Mouse (Mus musculus): ENCODE measurements around the gene Ylpm1. TPM values are rescaled to one million over a fixed set of nuclear protein-coding genes. Genes with fewer than 3 reads are reported as not detected.

The Ylpm1 gene
- polyA plus RNA-seq (2015; fragmentation: Nextera tagmentation; extraction: Ambion mirVana), result 5.4 and 6.2 TPM in 2 replicates

DNA sequence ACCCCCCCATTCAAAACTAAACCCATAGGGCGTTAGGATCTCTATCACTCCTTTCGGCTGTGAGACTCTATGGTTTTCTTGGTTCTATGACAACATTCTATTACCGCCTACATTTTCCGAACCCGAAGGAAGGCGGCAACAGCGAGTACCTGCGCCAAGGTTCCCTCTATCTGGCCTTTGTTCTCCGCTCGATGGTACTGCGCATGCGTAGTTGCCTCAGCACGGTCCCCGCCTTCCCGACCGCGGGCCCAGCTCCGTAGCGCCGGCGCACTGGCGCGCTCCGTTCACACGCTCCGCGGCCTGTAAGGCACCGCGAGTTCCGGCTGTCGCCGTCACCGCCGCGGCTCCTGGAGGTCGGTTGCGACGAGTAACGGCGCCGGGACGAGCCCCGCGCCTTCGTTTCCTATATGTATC, at the start of gene Ylpm1:
Gene Ylpm1, plus strand, starts transcription at position 239 of the 414 bp plus-strand sequence.
- Histone ChIP-seq H3K27me3 (ENCODE audit: insufficient read depth, low read length) (no peaks in the 10 kb centered on the region), H3K9ac (replicated peaks) (peak within 1 kb of the TSS; percentile 93), H3K27ac (ENCODE audit: low read depth) (peak within 1 kb of the TSS; percentile 89), H3K9me3 (ENCODE audit: low read length) (no peaks in the 10 kb centered on the region), H3K36me3 (replicated peaks; ENCODE audit: insufficient read depth, low read length) (no peaks in the 10 kb centered on the region), H3K4me2 (ENCODE audit: low read depth, low read length) (peak within 1 kb of the TSS; percentile 94), H3K4me1 (ENCODE audit: insufficient read depth) (peaks cover 23% of the 10 kb centered on the region), H3K4me3 (ENCODE audit: low read depth, low read length) (peak within 1 kb of the TSS; percentile 94)
- peak; percentile 96 for DNase-seq
- ATAC-seq, result peak; percentile 99
- TF ChIP-seq EP300 (IDR thresholded peaks at IDR 0.05; ENCODE audit: low read depth) (peak; percentile 37; the same call in 1 of the 2 replicates), CTCF (IDR thresholded peaks at IDR 0.05; ENCODE audit: low read depth) (peak; percentile 74)
- under 1% methylated on average over 45 of the region's 45 CpGs for WGBS (ENCODE audit: insufficient replicate concordance)

DNA sequence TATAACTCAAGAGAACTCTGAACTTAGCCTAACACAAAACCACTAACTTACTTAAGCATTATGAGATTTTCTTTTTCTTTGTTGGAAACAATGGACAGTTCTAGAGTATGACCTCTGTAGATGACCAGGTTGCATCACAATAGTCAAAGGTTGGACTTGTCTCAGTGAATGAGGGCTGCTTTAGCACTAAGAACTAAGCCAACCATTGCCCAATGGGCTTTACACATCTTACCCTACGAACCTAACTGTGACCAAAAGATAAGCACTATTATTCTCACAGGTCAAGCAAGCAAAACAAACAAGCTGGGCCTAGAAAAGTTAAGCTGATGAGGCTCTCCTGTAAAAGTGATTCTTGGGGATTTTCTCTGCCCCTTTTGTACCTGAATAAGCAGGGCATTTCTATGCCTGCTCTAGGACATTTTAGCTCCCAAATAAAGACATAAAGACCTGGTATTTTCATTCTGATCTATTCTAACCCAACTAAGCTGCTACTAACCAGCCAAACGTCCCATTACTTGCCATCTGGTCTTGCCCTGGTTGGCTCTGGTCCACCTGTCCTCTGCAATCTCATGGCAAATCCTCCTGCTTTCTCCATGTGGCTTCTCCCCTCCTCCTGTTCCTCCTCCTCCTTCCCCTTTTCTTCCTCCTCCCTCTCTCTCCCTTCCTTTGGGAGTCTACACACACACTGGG, 48.1 kb upstream of the Ylpm1 start:
- Histone ChIP-seq H3K4me2 (ENCODE audit: low read depth, low read length) (no peak overlapping the region), H3K9ac (replicated peaks) (no peak overlapping the region), H3K4me3 (ENCODE audit: low read depth, low read length) (no peak overlapping the region), H3K9me3 (ENCODE audit: low read length) (no peaks in the 10 kb centered on the region), H3K4me1 (ENCODE audit: insufficient read depth) (peaks cover 14% of the 10 kb centered on the region), H3K27ac (ENCODE audit: low read depth) (no peak overlapping the region), H3K27me3 (ENCODE audit: insufficient read depth, low read length) (no peaks in the 10 kb centered on the region), H3K36me3 (replicated peaks; ENCODE audit: insufficient read depth, low read length) (peaks cover 42% of the 10 kb centered on the region)
- DNase-seq, result no peak
- ATAC-seq, result 0 out of 2 replicates have a peak, but pooled peaks have one; percentile 19
- TF ChIP-seq EP300 (IDR thresholded peaks at IDR 0.05; ENCODE audit: low read depth) (no peak), CTCF (IDR thresholded peaks at IDR 0.05; ENCODE audit: low read depth) (no peak)
- WGBS (ENCODE audit: insufficient replicate concordance), result 64% methylated on average over 2 of the region's 2 CpGs

DNA sequence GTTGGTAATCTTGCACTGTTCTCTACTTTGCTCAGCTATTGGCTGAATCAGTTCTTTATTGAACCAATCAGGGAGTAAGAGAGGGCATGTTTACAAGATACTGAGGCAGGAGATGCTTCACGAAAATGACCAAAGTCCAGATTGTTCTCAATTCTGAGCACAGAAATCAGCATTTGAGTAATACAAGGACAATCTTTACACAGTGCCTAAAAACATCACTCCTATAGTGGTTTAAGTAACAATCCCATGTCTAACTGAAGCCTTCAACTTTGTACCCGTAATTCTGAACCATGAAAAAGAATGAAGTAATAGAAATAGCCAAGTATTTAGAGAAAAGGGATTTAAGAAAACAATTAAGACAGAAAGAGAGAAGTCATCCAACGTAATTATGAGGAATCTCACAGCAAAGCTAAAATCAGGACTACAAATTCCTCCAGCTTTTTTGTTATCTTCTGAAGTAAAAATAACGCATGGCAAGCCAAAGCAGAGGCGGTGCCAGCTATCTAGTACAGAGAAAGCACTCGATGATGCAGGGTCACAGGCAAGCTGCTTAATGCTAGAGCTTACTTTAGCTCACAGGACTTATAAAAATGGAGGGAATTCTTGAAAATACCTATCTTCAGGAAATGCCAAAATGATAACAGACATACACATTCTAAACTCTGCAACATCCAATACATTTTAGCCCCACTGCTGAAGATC, 47.4 kb upstream of the Ylpm1 start:
- no peak for DNase-seq
- ATAC-seq, result no peak
- Histone ChIP-seq H3K36me3 (replicated peaks; ENCODE audit: insufficient read depth, low read length) (peaks cover 35% of the 10 kb centered on the region), H3K9ac (replicated peaks) (no peak overlapping the region), H3K4me1 (ENCODE audit: insufficient read depth) (peaks cover 14% of the 10 kb centered on the region), H3K27ac (ENCODE audit: low read depth) (no peak overlapping the region), H3K27me3 (ENCODE audit: insufficient read depth, low read length) (no peaks in the 10 kb centered on the region), H3K4me3 (ENCODE audit: low read depth, low read length) (no peak overlapping the region), H3K4me2 (ENCODE audit: low read depth, low read length) (no peak overlapping the region), H3K9me3 (ENCODE audit: low read length) (no peaks in the 10 kb centered on the region)
- WGBS (ENCODE audit: insufficient replicate concordance), result 81% methylated on average over 6 of the region's 6 CpGs
- TF ChIP-seq EP300 (IDR thresholded peaks at IDR 0.05; ENCODE audit: low read depth) (no peak), CTCF (IDR thresholded peaks at IDR 0.05; ENCODE audit: low read depth) (no peak)

DNA sequence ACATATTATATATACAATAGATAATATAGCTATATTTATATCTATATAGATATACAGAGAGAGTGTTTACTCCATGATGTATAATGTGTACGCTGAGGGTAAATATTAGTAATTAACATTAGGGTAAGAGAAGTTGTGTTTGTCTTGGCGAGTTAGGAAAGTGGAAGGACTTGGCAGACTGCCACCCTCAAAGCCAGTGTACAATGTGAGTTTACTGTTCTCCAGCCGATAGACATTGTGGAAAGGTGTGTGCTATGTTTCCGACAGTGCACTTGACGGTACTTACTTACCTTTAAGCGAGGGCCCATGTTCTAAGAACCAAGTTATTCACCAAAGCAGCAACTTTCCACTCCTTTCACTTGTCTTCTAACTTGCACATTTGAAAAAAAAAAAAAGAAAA, 45.4 kb upstream of the Ylpm1 start:
- Histone ChIP-seq H3K4me1 (ENCODE audit: insufficient read depth) (peaks cover 10% of the 10 kb centered on the region; the same call in 1 of the 2 replicates), H3K4me3 (ENCODE audit: low read depth, low read length) (no peak overlapping the region), H3K27me3 (ENCODE audit: insufficient read depth, low read length) (no peaks in the 10 kb centered on the region), H3K9ac (replicated peaks) (no peak overlapping the region), H3K36me3 (replicated peaks; ENCODE audit: insufficient read depth, low read length) (peaks cover 30% of the 10 kb centered on the region), H3K27ac (ENCODE audit: low read depth) (no peak overlapping the region), H3K4me2 (ENCODE audit: low read depth, low read length) (no peak overlapping the region), H3K9me3 (ENCODE audit: low read length) (no peaks in the 10 kb centered on the region)
- DNase-seq, result peak; percentile 58
- WGBS (ENCODE audit: insufficient replicate concordance), result 67% methylated on average over 6 of the region's 6 CpGs
- ATAC-seq, result no peak
- no peak for TF ChIP-seq EP300 (IDR thresholded peaks at IDR 0.05; ENCODE audit: low read depth)
- no peak for TF ChIP-seq CTCF (IDR thresholded peaks at IDR 0.05; ENCODE audit: low read depth)

DNA sequence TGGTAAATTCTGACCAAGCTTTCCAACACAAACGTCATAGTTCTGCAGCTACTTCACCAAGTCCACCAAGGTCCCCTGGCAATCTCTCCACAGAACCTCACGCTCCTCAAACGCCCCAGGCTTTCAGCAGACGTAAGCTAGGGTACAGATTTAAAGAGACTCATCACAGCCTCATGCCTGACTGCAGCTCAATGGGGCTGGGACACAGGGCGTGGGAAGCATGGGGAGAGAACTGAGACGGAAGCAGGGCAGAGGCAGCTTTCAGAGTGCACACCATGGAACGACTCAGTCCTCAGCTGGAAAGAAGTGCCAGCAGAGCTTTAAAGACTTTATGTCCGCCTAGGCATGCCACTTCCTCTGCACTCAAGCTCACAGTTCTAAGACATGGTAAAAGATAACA, 44.6 kb upstream of the Ylpm1 start:
- H3K27me3 ChIP-seq (ENCODE audit: insufficient read depth, low read length), result no peaks in the 10 kb centered on the region
- H3K4me2 ChIP-seq (ENCODE audit: low read depth, low read length), result no peak overlapping the region
- H3K9me3 ChIP-seq (ENCODE audit: low read length), result no peaks in the 10 kb centered on the region
- peak overlapping the region; percentile 8; the same call in 1 of the 2 replicates for H3K27ac ChIP-seq (ENCODE audit: low read depth)
- peaks cover 30% of the 10 kb centered on the region; the same call in 1 of the 2 replicates for H3K36me3 ChIP-seq (replicated peaks; ENCODE audit: insufficient read depth, low read length)
- no peak overlapping the region for H3K9ac ChIP-seq (replicated peaks)
- H3K4me3 ChIP-seq (ENCODE audit: low read depth, low read length), result no peak overlapping the region
- TF ChIP-seq CTCF (IDR thresholded peaks at IDR 0.05; ENCODE audit: low read depth) (no peak), EP300 (IDR thresholded peaks at IDR 0.05; ENCODE audit: low read depth) (no peak)
- H3K4me1 ChIP-seq (ENCODE audit: insufficient read depth), result peaks cover 10% of the 10 kb centered on the region; the same call in 1 of the 2 replicates
- 70% methylated on average over 8 of the region's 8 CpGs for WGBS (ENCODE audit: insufficient replicate concordance)
- DNase-seq (no peak), ATAC-seq (no peak)

DNA sequence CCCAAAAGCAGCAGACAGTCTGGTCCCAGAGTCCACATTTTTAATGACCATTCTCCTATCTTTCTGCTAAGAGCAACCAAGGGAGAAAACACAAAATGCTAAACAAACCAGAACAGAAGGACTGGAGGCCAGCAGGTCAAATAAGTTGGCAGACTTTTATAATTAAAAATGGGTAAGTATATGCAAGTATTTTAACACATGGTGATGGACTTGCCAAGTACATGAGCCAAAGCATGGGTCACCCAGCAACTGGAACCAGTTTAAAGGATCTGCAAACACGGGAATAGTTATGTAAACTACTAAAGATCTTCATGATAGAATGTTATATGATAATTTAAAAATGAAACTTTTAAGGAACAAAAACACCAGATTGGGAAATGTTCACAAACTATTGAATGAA, 43.8 kb upstream of the Ylpm1 start:
- Histone ChIP-seq H3K4me3 (ENCODE audit: low read depth, low read length) (no peak overlapping the region), H3K27ac (ENCODE audit: low read depth) (no peak overlapping the region), H3K27me3 (ENCODE audit: insufficient read depth, low read length) (no peaks in the 10 kb centered on the region), H3K4me2 (ENCODE audit: low read depth, low read length) (no peak overlapping the region), H3K4me1 (ENCODE audit: insufficient read depth) (peaks cover 10% of the 10 kb centered on the region; the same call in 1 of the 2 replicates), H3K9me3 (ENCODE audit: low read length) (no peaks in the 10 kb centered on the region), H3K36me3 (replicated peaks; ENCODE audit: insufficient read depth, low read length) (peaks cover 27% of the 10 kb centered on the region; the same call in 1 of the 2 replicates), H3K9ac (replicated peaks) (no peak overlapping the region)
- TF ChIP-seq EP300 (IDR thresholded peaks at IDR 0.05; ENCODE audit: low read depth), result no peak
- no peak for TF ChIP-seq CTCF (IDR thresholded peaks at IDR 0.05; ENCODE audit: low read depth)
- DNase-seq, result no peak
- WGBS (ENCODE audit: insufficient replicate concordance), result 70% methylated on average over 1 of the region's 1 CpGs
- no peak for ATAC-seq
